Mouse (Mus musculus): Measurements from ENCODE around the gene Slc25a19. TPM values are rescaled to one million over a fixed set of nuclear protein-coding genes. Genes with fewer than 3 reads are reported as not detected.

Slc25a19 gene
- polyA plus RNA-seq, 1 experiment from 2014 or later, result 19.9 TPM

- Histone ChIP-seq H3K4me2 (ENCODE audit: low read depth, low read length) (peak overlapping the region; percentile 91), H3K9ac (replicated peaks; ENCODE audit: low read length) (peak overlapping the region; percentile 58), H3K4me1 (ENCODE audit: control insufficient read depth, insufficient read depth, low read length) (no peaks in the 10 kb centered on the region), H3K9me3 (replicated peaks; ENCODE audit: control insufficient read depth, low read length) (no peaks in the 10 kb centered on the region), H3K27ac (replicated peaks; ENCODE audit: low read depth, low read length) (peak overlapping the region; percentile 67; the same call in 1 of the 2 replicates), H3K4me3 (ENCODE audit: low read depth, low read length) (peak overlapping the region; percentile 59), H3K27me3 (ENCODE audit: control insufficient read depth, insufficient read depth, low read length) (no peaks in the 10 kb centered on the region), H3K36me3 (replicated peaks; ENCODE audit: control insufficient read depth, insufficient read depth, low read depth, low read length) (peaks cover 4% of the 10 kb centered on the region)
- WGBS, result 0% methylated on average over 16 of the region's 16 CpGs
- ATAC-seq (replicated peaks; ENCODE audit: insufficient number of reproducible peaks, low FRiP score, low TSS enrichment, low read depth), result no peak
- DNase-seq (ENCODE audit: low spot score), result no peak
These were observed 14.8 kb downstream of the Slc25a19 start for GRCm38 (mm10) chr11:115613138-115613945.

- peak within 1 kb of the TSS; percentile 67; the same call in 1 of the 2 replicates for H3K27ac ChIP-seq (replicated peaks; ENCODE audit: low read depth, low read length)
- DNase-seq (ENCODE audit: low spot score), result peak; percentile 89
- peak within 1 kb of the TSS; percentile 91 for H3K4me2 ChIP-seq (ENCODE audit: low read depth, low read length)
- no peaks in the 10 kb centered on the region for H3K9me3 ChIP-seq (replicated peaks; ENCODE audit: control insufficient read depth, low read length)
- H3K36me3 ChIP-seq (replicated peaks; ENCODE audit: control insufficient read depth, insufficient read depth, low read depth, low read length), result peaks cover 5% of the 10 kb centered on the region
- peak within 1 kb of the TSS; percentile 58 for H3K9ac ChIP-seq (replicated peaks; ENCODE audit: low read length)
- ATAC-seq (replicated peaks; ENCODE audit: insufficient number of reproducible peaks, low FRiP score, low TSS enrichment, low read depth), result peak; percentile 69
- no peaks in the 10 kb centered on the region for H3K27me3 ChIP-seq (ENCODE audit: control insufficient read depth, insufficient read depth, low read length)
- peak within 1 kb of the TSS; percentile 59 for H3K4me3 ChIP-seq (ENCODE audit: low read depth, low read length)
- under 1% methylated on average over 57 of the region's 80 CpGs for WGBS
- no peaks in the 10 kb centered on the region for H3K4me1 ChIP-seq (ENCODE audit: control insufficient read depth, insufficient read depth, low read length)
These were observed 15.5 kb downstream of the Slc25a19 start, which contains the start of gene Mif4gd for GRCm38 (mm10) chr11:115612410-115613137. Gene Mif4gd (minus strand): TSS chr11:115612969.

- peak overlapping the region; percentile 59 for H3K4me3 ChIP-seq (ENCODE audit: low read depth, low read length)
- H3K27ac ChIP-seq (replicated peaks; ENCODE audit: low read depth, low read length), result peak overlapping the region; percentile 67; the same call in 1 of the 2 replicates
- DNase-seq (ENCODE audit: low spot score) (peak; percentile 43), ATAC-seq (replicated peaks; ENCODE audit: insufficient number of reproducible peaks, low FRiP score, low TSS enrichment, low read depth) (0 out of 2 replicates have a peak, but pooled peaks have one; percentile 5)
- peaks cover 9% of the 10 kb centered on the region for H3K36me3 ChIP-seq (replicated peaks; ENCODE audit: control insufficient read depth, insufficient read depth, low read depth, low read length)
- H3K9ac ChIP-seq (replicated peaks; ENCODE audit: low read length), result peak overlapping the region; percentile 58
- H3K27me3 ChIP-seq (ENCODE audit: control insufficient read depth, insufficient read depth, low read length), result no peaks in the 10 kb centered on the region
- WGBS, result 2% methylated on average over 13 of the region's 13 CpGs
- no peaks in the 10 kb centered on the region for H3K9me3 ChIP-seq (replicated peaks; ENCODE audit: control insufficient read depth, low read length)
- H3K4me2 ChIP-seq (ENCODE audit: low read depth, low read length), result peak overlapping the region; percentile 91
- H3K4me1 ChIP-seq (ENCODE audit: control insufficient read depth, insufficient read depth, low read length), result no peaks in the 10 kb centered on the region
These were observed 16.1 kb downstream of the Slc25a19 start for GRCm38 (mm10) chr11:115612059-115612409.

GRCm38 (mm10) chr11:115611173-115611572, 16.9 kb downstream of the Slc25a19 start:
- no peaks in the 10 kb centered on the region for H3K27me3 ChIP-seq (ENCODE audit: control insufficient read depth, insufficient read depth, low read length)
- no peaks in the 10 kb centered on the region for H3K9me3 ChIP-seq (replicated peaks; ENCODE audit: control insufficient read depth, low read length)
- H3K9ac ChIP-seq (replicated peaks; ENCODE audit: low read length), result no peak overlapping the region
- 66% methylated on average over 6 of the region's 6 CpGs for whole genome bisulfite sequencing
- H3K27ac ChIP-seq (replicated peaks; ENCODE audit: low read depth, low read length), result no peak overlapping the region
- no peak overlapping the region for H3K4me2 ChIP-seq (ENCODE audit: low read depth, low read length)
- no peak overlapping the region for H3K4me3 ChIP-seq (ENCODE audit: low read depth, low read length)
- no peaks in the 10 kb centered on the region for H3K4me1 ChIP-seq (ENCODE audit: control insufficient read depth, insufficient read depth, low read length)
- DNase-seq (ENCODE audit: low spot score), result no peak
- peaks cover 11% of the 10 kb centered on the region for H3K36me3 ChIP-seq (replicated peaks; ENCODE audit: control insufficient read depth, insufficient read depth, low read depth, low read length)
- ATAC-seq (replicated peaks; ENCODE audit: insufficient number of reproducible peaks, low FRiP score, low TSS enrichment, low read depth), result no peak

- H3K4me2 ChIP-seq (ENCODE audit: low read depth, low read length), result no peak overlapping the region
- no peak overlapping the region for H3K9ac ChIP-seq (replicated peaks; ENCODE audit: low read length)
- WGBS, result 68% methylated on average over 3 of the region's 3 CpGs
- ATAC-seq (replicated peaks; ENCODE audit: insufficient number of reproducible peaks, low FRiP score, low TSS enrichment, low read depth) (no peak), DNase-seq (ENCODE audit: low spot score) (no peak)
- no peak overlapping the region for H3K27ac ChIP-seq (replicated peaks; ENCODE audit: low read depth, low read length)
- H3K4me1 ChIP-seq (ENCODE audit: control insufficient read depth, insufficient read depth, low read length), result no peaks in the 10 kb centered on the region; the same call in 1 of the 2 replicates
- no peaks in the 10 kb centered on the region for H3K27me3 ChIP-seq (ENCODE audit: control insufficient read depth, insufficient read depth, low read length)
- no peaks in the 10 kb centered on the region for H3K9me3 ChIP-seq (replicated peaks; ENCODE audit: control insufficient read depth, low read length)
- peaks cover 14% of the 10 kb centered on the region for H3K36me3 ChIP-seq (replicated peaks; ENCODE audit: control insufficient read depth, insufficient read depth, low read depth, low read length)
- H3K4me3 ChIP-seq (ENCODE audit: low read depth, low read length), result no peak overlapping the region
These were observed 18.5 kb downstream of the Slc25a19 start for GRCm38 (mm10) chr11:115609576-115609975.

- Histone ChIP-seq H3K4me3 (ENCODE audit: low read depth, low read length) (no peak overlapping the region), H3K36me3 (replicated peaks; ENCODE audit: control insufficient read depth, insufficient read depth, low read depth, low read length) (peaks cover 14% of the 10 kb centered on the region), H3K9me3 (replicated peaks; ENCODE audit: control insufficient read depth, low read length) (no peaks in the 10 kb centered on the region), H3K4me1 (ENCODE audit: control insufficient read depth, insufficient read depth, low read length) (no peaks in the 10 kb centered on the region; the same call in 1 of the 2 replicates), H3K27ac (replicated peaks; ENCODE audit: low read depth, low read length) (no peak overlapping the region), H3K4me2 (ENCODE audit: low read depth, low read length) (no peak overlapping the region), H3K27me3 (ENCODE audit: control insufficient read depth, insufficient read depth, low read length) (no peaks in the 10 kb centered on the region), H3K9ac (replicated peaks; ENCODE audit: low read length) (no peak overlapping the region)
- DNase-seq (ENCODE audit: low spot score) (no peak), ATAC-seq (replicated peaks; ENCODE audit: insufficient number of reproducible peaks, low FRiP score, low TSS enrichment, low read depth) (no peak)
- 85% methylated on average over 23 of the region's 23 CpGs for WGBS
These were observed 19.4 kb downstream of the Slc25a19 start for GRCm38 (mm10) chr11:115608421-115609399.

- Histone ChIP-seq H3K9ac (replicated peaks; ENCODE audit: low read length) (no peak overlapping the region), H3K4me3 (ENCODE audit: low read depth, low read length) (no peak overlapping the region), H3K4me2 (ENCODE audit: low read depth, low read length) (no peak overlapping the region), H3K27me3 (ENCODE audit: control insufficient read depth, insufficient read depth, low read length) (no peaks in the 10 kb centered on the region), H3K27ac (replicated peaks; ENCODE audit: low read depth, low read length) (no peak overlapping the region), H3K4me1 (ENCODE audit: control insufficient read depth, insufficient read depth, low read length) (no peaks in the 10 kb centered on the region; the same call in 1 of the 2 replicates), H3K36me3 (replicated peaks; ENCODE audit: control insufficient read depth, insufficient read depth, low read depth, low read length) (peaks cover 14% of the 10 kb centered on the region), H3K9me3 (replicated peaks; ENCODE audit: control insufficient read depth, low read length) (no peaks in the 10 kb centered on the region)
- no peak for DNase-seq (ENCODE audit: low spot score)
- no peak for ATAC-seq (replicated peaks; ENCODE audit: insufficient number of reproducible peaks, low FRiP score, low TSS enrichment, low read depth)
- WGBS, result 96% methylated on average over 18 of the region's 18 CpGs
These were observed 21.4 kb downstream of the Slc25a19 start for GRCm38 (mm10) chr11:115606733-115607132.

All from embryonic facial prominence, embryonic 11.5 days (tissue).